Mouse (Mus musculus): ENCODE results near the gene Tmem100. TPM values are rescaled to one million over a fixed set of nuclear protein-coding genes. Genes with fewer than 3 reads are reported as not detected.
A peak's percentile ranks its signal among the peaks of the same experiment; 100 is the strongest.

Gene Tmem100
- polyA plus RNA-seq, 1 experiment from 2014 or later, result 22.7 TPM

DNA sequence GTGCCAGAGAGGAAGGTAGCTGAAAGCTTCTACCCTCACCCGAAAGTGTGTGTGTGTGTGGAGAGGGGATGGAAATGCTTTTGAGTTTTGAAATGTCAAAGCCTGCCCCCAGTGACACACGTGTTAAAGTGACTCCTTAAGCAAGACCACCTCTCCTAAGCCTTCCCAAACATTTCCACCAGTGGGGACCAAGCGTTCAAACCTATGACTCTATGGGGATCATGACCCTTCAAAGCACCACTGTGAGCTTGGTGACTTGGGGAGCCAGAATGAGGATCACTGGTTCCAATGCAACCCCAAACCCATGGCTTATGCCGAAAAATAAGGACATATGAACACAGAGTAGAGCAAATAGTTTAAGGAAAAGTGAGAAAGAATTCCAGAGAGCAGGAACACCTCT is 33.7 kb upstream of the Tmem100 start:
- H3K27ac ChIP-seq (ENCODE audit: low read length), result 0 out of 2 replicates have a peak overlapping the region, but pooled peaks have one; percentile 13
- no peak for ATAC-seq (ENCODE audit: low read depth)
- no peaks in the 10 kb centered on the region for H3K9me3 ChIP-seq (ENCODE audit: control insufficient read depth, low read length)
- no peak overlapping the region for H3K9ac ChIP-seq (ENCODE audit: low read length)
- peaks cover 10% of the 10 kb centered on the region for H3K4me1 ChIP-seq (replicated peaks; ENCODE audit: control insufficient read depth, insufficient read depth, low read length)
- no peaks in the 10 kb centered on the region for H3K36me3 ChIP-seq (ENCODE audit: control insufficient read depth, insufficient read depth, low read length)
- no peaks in the 10 kb centered on the region for H3K27me3 ChIP-seq (ENCODE audit: control insufficient read depth, insufficient read depth, low read depth, low read length)
- no peak overlapping the region for H3K4me3 ChIP-seq (ENCODE audit: low read length)
- no peak overlapping the region for H3K4me2 ChIP-seq (ENCODE audit: low read depth, low read length)
- WGBS, result 86% methylated on average over 4 of the region's 4 CpGs

DNA sequence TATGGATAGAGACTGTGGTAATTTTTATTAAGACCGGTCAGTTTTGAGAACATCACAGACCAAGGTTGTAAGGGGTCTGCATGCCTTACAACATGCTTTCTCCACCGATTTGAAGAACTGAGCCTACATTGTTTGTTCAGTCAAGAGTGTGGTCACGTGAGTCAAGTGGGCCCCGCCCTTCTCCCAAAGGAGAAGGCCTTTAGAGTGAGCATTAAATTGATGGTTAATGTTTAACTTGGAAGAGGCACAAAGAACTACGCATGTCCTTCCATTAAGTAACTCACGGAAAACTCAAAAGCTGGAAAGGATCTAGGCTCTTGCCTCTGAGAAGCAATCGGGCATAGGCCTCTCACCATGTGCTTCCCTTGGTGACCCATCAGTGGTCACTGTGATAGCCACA is 33.3 kb upstream of the Tmem100 start:
- 67% methylated on average over 7 of the region's 7 CpGs for WGBS
- Histone ChIP-seq H3K4me2 (ENCODE audit: low read depth, low read length) (no peak overlapping the region), H3K9ac (ENCODE audit: low read length) (no peak overlapping the region), H3K27me3 (ENCODE audit: control insufficient read depth, insufficient read depth, low read depth, low read length) (no peaks in the 10 kb centered on the region), H3K36me3 (ENCODE audit: control insufficient read depth, insufficient read depth, low read length) (no peaks in the 10 kb centered on the region), H3K27ac (ENCODE audit: low read length) (0 out of 2 replicates have a peak overlapping the region, but pooled peaks have one; percentile 13), H3K4me3 (ENCODE audit: low read length) (no peak overlapping the region), H3K4me1 (replicated peaks; ENCODE audit: control insufficient read depth, insufficient read depth, low read length) (peaks cover 13% of the 10 kb centered on the region), H3K9me3 (ENCODE audit: control insufficient read depth, low read length) (no peaks in the 10 kb centered on the region)
- peak; percentile 72 for ATAC-seq (ENCODE audit: low read depth)

DNA sequence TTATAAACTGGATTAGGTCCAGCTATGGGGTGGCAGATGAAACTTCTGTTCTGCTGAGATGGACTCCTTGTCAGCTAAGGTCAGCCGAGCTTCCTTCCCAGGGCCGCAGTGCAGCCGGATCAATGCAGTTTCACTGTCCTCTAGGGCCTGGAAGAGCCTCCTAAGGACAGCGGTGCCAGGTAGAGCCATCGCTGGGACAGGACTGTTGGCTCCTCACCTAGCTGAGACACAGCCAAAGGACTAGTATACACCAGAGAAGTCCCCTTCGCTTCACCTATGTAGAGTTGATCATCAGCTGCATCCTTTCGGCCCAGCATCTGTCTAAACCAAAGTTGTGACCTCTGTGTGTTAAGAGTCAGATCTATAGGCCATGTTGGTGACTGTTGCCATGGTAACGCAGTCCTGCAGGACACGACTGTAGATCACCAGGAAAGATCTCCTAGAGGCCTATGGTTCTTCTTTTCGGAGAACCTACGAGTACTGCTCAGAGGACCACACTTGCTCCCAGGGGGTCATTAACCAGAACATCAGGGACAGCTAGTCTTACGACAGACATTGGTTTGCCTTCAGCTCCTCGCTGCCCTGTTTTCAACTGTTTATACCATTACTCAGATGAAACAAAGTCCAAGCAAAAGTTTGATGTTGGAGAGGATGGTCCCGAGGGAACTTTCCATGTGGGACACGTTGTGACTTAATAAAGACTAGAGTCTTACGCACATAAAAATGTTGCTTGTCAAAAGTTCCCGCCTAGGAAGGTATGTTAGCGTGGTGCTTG is 31.0 kb upstream of the Tmem100 start:
- no peaks in the 10 kb centered on the region for H3K36me3 ChIP-seq (ENCODE audit: control insufficient read depth, insufficient read depth, low read length)
- H3K4me3 ChIP-seq (ENCODE audit: low read length), result no peak overlapping the region
- no peak for ATAC-seq (ENCODE audit: low read depth)
- H3K4me2 ChIP-seq (ENCODE audit: low read depth, low read length), result no peak overlapping the region
- no peak overlapping the region for H3K9ac ChIP-seq (ENCODE audit: low read length)
- no peaks in the 10 kb centered on the region for H3K27me3 ChIP-seq (ENCODE audit: control insufficient read depth, insufficient read depth, low read depth, low read length)
- no peak overlapping the region for H3K27ac ChIP-seq (ENCODE audit: low read length)
- 84% methylated on average over 18 of the region's 18 CpGs for WGBS
- H3K4me1 ChIP-seq (replicated peaks; ENCODE audit: control insufficient read depth, insufficient read depth, low read length), result peaks cover 15% of the 10 kb centered on the region
- H3K9me3 ChIP-seq (ENCODE audit: control insufficient read depth, low read length), result no peaks in the 10 kb centered on the region

DNA sequence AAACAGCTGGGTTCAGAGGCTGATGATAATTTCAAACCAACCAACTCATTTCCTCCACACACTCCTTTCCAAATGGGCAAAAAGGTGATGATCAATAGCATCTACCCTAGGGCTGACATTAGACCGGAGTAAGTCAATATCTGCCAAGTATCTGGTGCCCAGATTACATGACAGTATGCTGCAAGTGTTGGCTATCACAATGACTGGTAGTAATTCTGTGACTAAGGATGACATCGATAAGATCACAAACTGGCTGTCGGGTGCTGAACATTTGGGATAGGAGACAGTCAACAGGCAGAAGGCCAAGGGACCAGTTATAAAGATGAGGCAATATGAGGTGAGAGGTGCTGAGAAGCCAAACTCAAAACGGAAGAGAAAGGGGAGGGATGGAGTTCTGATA is 29.5 kb upstream of the Tmem100 start:
- Histone ChIP-seq H3K4me3 (ENCODE audit: low read length) (no peak overlapping the region), H3K9ac (ENCODE audit: low read length) (no peak overlapping the region), H3K4me2 (ENCODE audit: low read depth, low read length) (no peak overlapping the region), H3K9me3 (ENCODE audit: control insufficient read depth, low read length) (no peaks in the 10 kb centered on the region), H3K4me1 (replicated peaks; ENCODE audit: control insufficient read depth, insufficient read depth, low read length) (peaks cover 8% of the 10 kb centered on the region), H3K36me3 (ENCODE audit: control insufficient read depth, insufficient read depth, low read length) (no peaks in the 10 kb centered on the region), H3K27ac (ENCODE audit: low read length) (no peak overlapping the region), H3K27me3 (ENCODE audit: control insufficient read depth, insufficient read depth, low read depth, low read length) (no peaks in the 10 kb centered on the region)
- no peak for ATAC-seq (ENCODE audit: low read depth)
- 84% methylated on average over 4 of the region's 4 CpGs for WGBS

DNA sequence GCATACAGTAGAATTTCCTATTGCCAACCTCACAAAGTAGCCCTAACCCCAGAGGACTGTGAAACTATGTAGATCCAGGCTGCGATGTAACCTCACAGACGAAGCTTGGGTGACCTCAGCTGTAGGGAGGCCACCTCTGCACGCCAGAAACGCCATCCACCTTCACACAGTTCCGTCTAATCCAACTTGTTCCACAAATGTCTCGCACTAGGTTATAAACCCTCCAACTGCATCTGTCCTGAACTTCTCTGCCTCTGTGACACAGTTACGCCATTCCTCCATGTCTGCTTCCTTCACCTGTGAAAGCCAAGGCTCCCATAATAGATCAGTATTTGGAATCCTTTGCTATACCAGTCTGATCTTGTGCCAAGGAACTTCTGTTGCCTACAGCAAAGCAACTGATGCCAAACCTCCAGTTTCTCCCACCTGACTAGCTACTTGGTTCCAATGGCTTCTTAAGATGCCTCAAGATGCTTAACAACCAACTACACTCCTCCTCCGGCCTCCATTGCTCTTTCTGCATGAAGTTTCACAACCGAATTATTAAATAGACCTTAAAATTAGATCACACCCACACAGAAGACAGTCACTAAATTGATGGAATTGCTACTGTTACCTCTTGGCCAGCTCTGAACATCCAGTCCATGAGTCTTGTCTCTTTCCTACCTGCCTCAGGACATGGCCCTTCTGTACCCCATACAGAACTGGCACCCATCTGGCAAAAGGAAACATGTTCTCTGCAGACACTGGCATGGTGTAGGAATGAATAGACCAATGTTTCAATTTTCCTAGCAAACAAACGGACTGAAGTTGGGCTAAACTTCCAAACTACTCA is 28.5 kb upstream of the Tmem100 start:
- Histone ChIP-seq H3K4me1 (replicated peaks; ENCODE audit: control insufficient read depth, insufficient read depth, low read length) (peaks cover 8% of the 10 kb centered on the region), H3K27me3 (ENCODE audit: control insufficient read depth, insufficient read depth, low read depth, low read length) (no peaks in the 10 kb centered on the region), H3K4me2 (ENCODE audit: low read depth, low read length) (peak overlapping the region; percentile 95), H3K9ac (ENCODE audit: low read length) (peak overlapping the region; percentile 79), H3K36me3 (ENCODE audit: control insufficient read depth, insufficient read depth, low read length) (no peaks in the 10 kb centered on the region), H3K4me3 (ENCODE audit: low read length) (peak overlapping the region; percentile 68), H3K27ac (ENCODE audit: low read length) (0 out of 2 replicates have a peak overlapping the region, but pooled peaks have one; percentile 61), H3K9me3 (ENCODE audit: control insufficient read depth, low read length) (no peaks in the 10 kb centered on the region)
- 81% methylated on average over 10 of the region's 10 CpGs for WGBS
- ATAC-seq (ENCODE audit: low read depth), result no peak

DNA sequence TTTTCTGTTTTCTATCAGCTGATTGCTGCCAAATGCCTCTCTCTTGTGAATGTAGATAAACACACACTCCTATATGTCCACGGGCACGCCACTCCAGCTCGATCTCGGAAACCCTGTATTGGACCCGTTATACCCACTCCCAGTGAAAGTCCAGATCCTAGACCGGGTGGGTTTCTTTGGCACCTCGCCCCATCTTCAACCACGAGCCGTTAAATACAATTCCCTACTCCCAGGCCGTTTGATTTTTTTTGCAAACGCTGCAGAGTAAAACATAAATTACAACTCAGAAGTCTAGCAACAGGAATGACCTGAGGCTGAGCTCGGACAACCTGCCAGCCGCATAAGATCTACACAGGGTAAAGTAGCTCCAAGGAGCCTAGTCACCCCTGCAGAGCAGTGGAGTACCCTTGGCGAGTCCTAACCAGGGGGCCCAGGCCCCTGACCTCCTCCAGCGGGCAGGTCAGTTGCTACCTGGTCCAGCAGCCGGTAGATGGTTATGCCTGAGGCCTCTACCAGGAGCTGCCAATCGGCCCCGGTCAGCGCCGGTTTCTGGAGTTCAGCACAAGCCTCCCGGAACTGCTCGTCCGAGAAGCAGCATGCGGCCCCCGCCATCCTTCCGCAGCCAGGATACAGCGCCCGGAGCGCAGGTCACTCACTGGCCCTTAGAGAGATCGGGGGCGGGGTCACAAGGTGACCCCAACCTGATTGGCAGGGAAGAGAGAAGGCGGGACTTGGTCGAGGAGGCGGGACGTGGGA is 27.7 kb upstream of the Tmem100 start, which contains the start of gene Pctp:
Gene Pctp, minus strand, starts transcription at position 664 of the 756 bp plus-strand sequence.
- Histone ChIP-seq H3K27ac (ENCODE audit: low read length) (peak within 1 kb of the TSS; percentile 61), H3K27me3 (ENCODE audit: control insufficient read depth, insufficient read depth, low read depth, low read length) (no peaks in the 10 kb centered on the region), H3K4me2 (ENCODE audit: low read depth, low read length) (peak within 1 kb of the TSS; percentile 95), H3K4me1 (replicated peaks; ENCODE audit: control insufficient read depth, insufficient read depth, low read length) (peaks cover 8% of the 10 kb centered on the region), H3K36me3 (ENCODE audit: control insufficient read depth, insufficient read depth, low read length) (no peaks in the 10 kb centered on the region), H3K9me3 (ENCODE audit: control insufficient read depth, low read length) (no peaks in the 10 kb centered on the region), H3K9ac (ENCODE audit: low read length) (peak within 1 kb of the TSS; percentile 79), H3K4me3 (ENCODE audit: low read length) (peak within 1 kb of the TSS; percentile 68)
- 7% methylated on average over 35 of the region's 35 CpGs for WGBS
- ATAC-seq (ENCODE audit: low read depth), result peak; percentile 97

DNA sequence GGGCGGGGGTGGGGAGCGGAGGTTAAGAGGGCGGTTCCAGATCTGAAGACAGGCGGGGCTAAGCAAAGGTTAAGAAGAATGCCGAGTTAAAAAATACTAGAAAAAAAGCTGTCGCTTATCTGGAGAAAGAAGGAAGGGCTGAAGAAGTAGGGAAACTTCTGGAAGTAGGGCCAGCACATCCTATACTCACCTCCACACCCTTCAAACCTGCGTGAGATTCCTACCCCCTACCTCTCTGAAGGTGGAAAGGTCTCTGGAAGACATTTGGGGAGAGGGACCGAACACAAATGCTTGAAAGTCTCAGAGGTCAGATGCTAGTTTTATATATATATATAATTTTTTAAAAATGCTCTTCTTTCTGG is 27.2 kb upstream of the Tmem100 start:
- WGBS, result 9% methylated on average over 8 of the region's 8 CpGs
- Histone ChIP-seq H3K9me3 (ENCODE audit: control insufficient read depth, low read length) (no peaks in the 10 kb centered on the region), H3K4me2 (ENCODE audit: low read depth, low read length) (peak overlapping the region; percentile 95), H3K4me3 (ENCODE audit: low read length) (peak overlapping the region; percentile 68), H3K9ac (ENCODE audit: low read length) (peak overlapping the region; percentile 49; the same call in 1 of the 2 replicates), H3K27me3 (ENCODE audit: control insufficient read depth, insufficient read depth, low read depth, low read length) (no peaks in the 10 kb centered on the region), H3K4me1 (replicated peaks; ENCODE audit: control insufficient read depth, insufficient read depth, low read length) (peaks cover 8% of the 10 kb centered on the region), H3K36me3 (ENCODE audit: control insufficient read depth, insufficient read depth, low read length) (no peaks in the 10 kb centered on the region), H3K27ac (ENCODE audit: low read length) (no peak overlapping the region)
- ATAC-seq (ENCODE audit: low read depth), result no peak

DNA sequence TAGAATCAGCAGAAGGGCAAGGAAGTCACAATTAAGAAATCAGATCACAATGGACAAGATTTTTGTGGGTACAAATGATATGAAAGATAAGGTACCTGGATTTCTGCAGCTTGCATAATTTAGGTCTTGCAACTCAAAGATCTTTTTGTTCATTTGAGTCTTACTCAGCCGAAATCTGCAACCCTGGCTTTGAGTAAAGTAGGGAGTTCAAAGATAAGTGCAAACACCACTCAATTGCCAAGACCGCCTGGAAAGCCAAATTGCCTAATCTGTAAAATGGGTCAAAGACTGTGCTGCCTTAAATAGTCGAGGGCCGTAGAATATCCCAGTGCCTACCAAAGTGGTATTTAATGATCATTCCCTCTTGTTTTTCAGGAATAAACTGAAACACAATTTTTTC is 26.8 kb upstream of the Tmem100 start:
- ATAC-seq (ENCODE audit: low read depth), result no peak
- peaks cover 8% of the 10 kb centered on the region for H3K4me1 ChIP-seq (replicated peaks; ENCODE audit: control insufficient read depth, insufficient read depth, low read length)
- H3K9ac ChIP-seq (ENCODE audit: low read length), result no peak overlapping the region
- no peaks in the 10 kb centered on the region for H3K27me3 ChIP-seq (ENCODE audit: control insufficient read depth, insufficient read depth, low read depth, low read length)
- 84% methylated on average over 4 of the region's 4 CpGs for WGBS
- no peaks in the 10 kb centered on the region for H3K9me3 ChIP-seq (ENCODE audit: control insufficient read depth, low read length)
- no peak overlapping the region for H3K27ac ChIP-seq (ENCODE audit: low read length)
- no peak overlapping the region for H3K4me3 ChIP-seq (ENCODE audit: low read length)
- no peaks in the 10 kb centered on the region for H3K36me3 ChIP-seq (ENCODE audit: control insufficient read depth, insufficient read depth, low read length)
- H3K4me2 ChIP-seq (ENCODE audit: low read depth, low read length), result no peak overlapping the region

DNA sequence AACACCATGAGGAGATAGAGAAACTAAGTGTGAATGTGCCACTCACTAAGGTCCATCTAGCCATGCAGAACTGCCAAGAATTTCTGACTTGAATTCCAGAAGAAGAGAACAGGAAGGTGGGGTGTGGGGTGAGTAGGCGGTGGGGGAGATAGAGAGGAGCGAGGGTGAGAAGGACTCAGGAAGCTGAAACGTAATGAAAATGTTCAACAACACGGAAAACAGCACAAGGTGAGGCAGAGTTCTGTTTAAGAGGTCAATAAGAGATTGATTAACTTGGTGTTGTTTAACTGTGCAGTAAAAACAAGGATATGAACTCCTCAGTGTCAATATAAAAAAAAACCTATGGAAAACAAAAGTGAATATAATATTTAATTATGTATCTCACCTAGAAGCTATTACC is 24.0 kb upstream of the Tmem100 start:
- Histone ChIP-seq H3K4me3 (ENCODE audit: low read length) (no peak overlapping the region), H3K9me3 (ENCODE audit: control insufficient read depth, low read length) (no peaks in the 10 kb centered on the region), H3K4me2 (ENCODE audit: low read depth, low read length) (no peak overlapping the region), H3K27ac (ENCODE audit: low read length) (no peak overlapping the region), H3K36me3 (ENCODE audit: control insufficient read depth, insufficient read depth, low read length) (no peaks in the 10 kb centered on the region), H3K9ac (ENCODE audit: low read length) (no peak overlapping the region), H3K27me3 (ENCODE audit: control insufficient read depth, insufficient read depth, low read depth, low read length) (no peaks in the 10 kb centered on the region), H3K4me1 (replicated peaks; ENCODE audit: control insufficient read depth, insufficient read depth, low read length) (peaks cover 8% of the 10 kb centered on the region)
- WGBS, result 35% methylated on average over 4 of the region's 4 CpGs
- no peak for ATAC-seq (ENCODE audit: low read depth)

Measured in lung, embryonic 16.5 days (tissue).